Mouse (Mus musculus) stomach, embryonic 16.5 days (tissue): Measurements from ENCODE around the gene Tgif1. TPM values are rescaled to one million over a fixed set of nuclear protein-coding genes. Genes with fewer than 3 reads are reported as not detected.
A peak's percentile ranks its signal among the peaks of the same experiment; 100 is the strongest.
"Not testable (repeated sequence)": the region's sequence is repeated elsewhere in the genome, so short reads cannot be mapped to it uniquely, and the experiment has no call there.

Experiments
- ATAC-seq: fragments of 200-750 bp; cut with Nextera tagmentation; 2 replicates; pipeline ENCODE4 v1.8.0; 2017; ENCODE audit warnings: moderate number of reproducible peaks, moderate TSS enrichment; ENCODE audit not compliant: insufficient read depth, low FRiP score
- H3K27ac ChIP-seq: fragments of 300-500 bp; sonication (generic); 2 replicates; pipeline ENCODE4 v1.5.1; 2014; ENCODE audit warnings: low read length
- H3K27me3 ChIP-seq: fragments of 300-500 bp; sonication (generic); 2 replicates; pipeline ENCODE4 v1.6.1; 2014; ENCODE audit warnings: low read length, control low read depth, mixed read lengths; ENCODE audit not compliant: control insufficient read depth, insufficient read depth
- H3K36me3 ChIP-seq: fragments of 300-500 bp; sonication (generic); 2 replicates; pipeline ENCODE4 v1.6.1; 2014; ENCODE audit warnings: low read length; ENCODE audit not compliant: control insufficient read depth, insufficient read depth
- H3K4me1 ChIP-seq: fragments of 300-500 bp; sonication (generic); 2 replicates; pipeline ENCODE4 v1.6.1; 2014; ENCODE audit warnings: low read length, control low read depth, mixed read lengths; ENCODE audit not compliant: control insufficient read depth, insufficient read depth
- H3K4me2 ChIP-seq: fragments of 300-500 bp; sonication (generic); 2 replicates; pipeline ENCODE4 v1.6.1; 2014; ENCODE audit warnings: low read depth, low read length, mixed read lengths
- H3K4me3 ChIP-seq: fragments of 300-500 bp; sonication (generic); replicated peaks from 2 replicates; pipeline ENCODE4 v1.5.1; 2014; ENCODE audit warnings: mild to moderate bottlenecking, low read length
- H3K9ac ChIP-seq: fragments of 300-500 bp; sonication (generic); 2 replicates; pipeline ENCODE4 v1.6.1; 2014; ENCODE audit warnings: low read length
- H3K9me3 ChIP-seq: fragments of 300-500 bp; sonication (generic); replicated peaks from 2 replicates; pipeline ENCODE4 v1.6.1; 2016; ENCODE audit warnings: low read length, control low read depth; ENCODE audit not compliant: control insufficient read depth
- WGBS: fragments of 180-500 bp; shearing (Covaris S2); extraction: QIAGEN DNeasy Blood & Tissue Kit; methylation state at CpG from one replicate; pipeline ENCODE4 v1.1.7; 2014; 5-methylcytosine and 5-hydroxymethylcytosine counted together
- polyA plus RNA-seq: library from polyadenylated mRNA; unstranded; fragments of >200 nt; fragmentation: Nextera tagmentation; extraction: Ambion mirVana; gene quantifications from 2 replicates; pipeline ENCODE4 v1.2.1, GENCODE M21; 2015

Tgif1 gene
- polyA plus RNA-seq, 1 experiment from 2014 or later = 56.5 TPM

DNA sequence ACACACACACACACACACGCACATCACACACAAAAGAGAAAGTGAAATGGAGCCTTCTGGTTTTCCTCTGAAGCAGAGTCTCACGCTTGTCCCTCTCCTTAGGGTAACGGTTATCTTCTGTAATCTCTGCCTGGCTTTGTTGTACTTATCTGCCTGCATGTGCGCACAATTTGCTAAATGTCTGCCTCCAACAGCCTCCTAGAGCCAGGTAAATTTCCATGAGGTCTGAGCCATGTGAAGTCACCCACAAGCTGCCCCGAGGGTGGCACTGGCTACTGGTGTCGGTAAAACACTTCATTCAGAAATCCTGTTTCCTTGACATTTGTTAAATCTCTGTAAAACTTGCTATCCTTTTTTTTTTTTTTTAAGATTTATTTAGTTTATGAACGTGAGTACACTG lies 15.3 kb downstream of the Tgif1 start:
- ATAC-seq = no peak
- Histone ChIP-seq H3K4me1 (peaks cover 13% of the 10 kb centered on the region; the same call in 1 of the 2 replicates), H3K4me2 (no peak overlapping the region), H3K27ac (no peak overlapping the region), H3K36me3 (no peaks in the 10 kb centered on the region), H3K4me3 (no peak overlapping the region), H3K9me3 (no peaks in the 10 kb centered on the region), H3K27me3 (0 out of 2 replicates have a peak, but pooled peaks cover 2% of the 10 kb centered on the region), H3K9ac (no peak overlapping the region)
- 75% methylated on average over 7 of the region's 7 CpGs for WGBS

DNA sequence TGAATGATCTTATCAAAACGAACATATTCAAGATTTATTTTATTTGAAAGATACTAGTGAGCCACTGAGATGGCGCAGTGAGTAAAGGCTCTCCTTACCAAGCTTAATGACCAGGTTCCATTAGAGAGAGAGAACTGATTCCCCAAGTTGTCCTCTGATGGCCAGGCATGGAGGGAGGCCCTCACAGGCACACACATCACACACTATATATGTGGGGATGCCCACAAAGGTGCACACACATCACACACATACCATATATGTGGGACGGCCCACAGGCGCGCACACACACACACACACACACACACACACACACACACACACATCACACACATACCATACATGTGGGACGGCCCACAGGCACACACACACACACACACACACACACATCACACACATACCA lies 15.9 kb downstream of the Tgif1 start:
- H3K27ac ChIP-seq, H3K36me3 ChIP-seq, H3K4me2 ChIP-seq, H3K27me3 ChIP-seq, ATAC-seq, H3K9ac ChIP-seq, H3K9me3 ChIP-seq, H3K4me3 ChIP-seq: not testable (repeated sequence)
- peaks cover 13% of the 10 kb centered on the region; the same call in 1 of the 2 replicates for H3K4me1 ChIP-seq
- 83% methylated on average over 6 of the region's 6 CpGs for WGBS

DNA sequence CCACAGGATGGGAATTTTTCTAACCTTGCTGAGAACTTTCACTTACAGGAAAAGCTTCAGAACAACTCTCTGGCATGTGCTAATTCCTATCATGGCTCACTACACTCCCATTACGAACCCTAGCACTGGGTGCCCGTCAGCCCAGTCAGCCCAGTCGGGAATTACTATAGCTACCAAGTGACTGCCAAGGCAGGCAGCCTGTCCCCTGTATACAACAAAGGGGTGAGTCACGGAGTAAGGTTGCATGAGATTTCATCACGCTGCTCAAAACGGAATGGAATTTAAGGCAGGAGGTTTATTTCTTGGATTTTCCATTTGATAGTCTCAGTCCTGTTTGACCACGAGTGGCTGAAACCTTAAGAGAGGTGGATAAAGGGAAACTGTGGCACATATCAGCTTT lies 16.5 kb downstream of the Tgif1 start:
- Histone ChIP-seq H3K4me2 (no peak overlapping the region), H3K36me3 (no peaks in the 10 kb centered on the region), H3K9me3 (no peaks in the 10 kb centered on the region), H3K4me3 (no peak overlapping the region), H3K9ac (no peak overlapping the region), H3K27ac (0 out of 2 replicates have a peak overlapping the region, but pooled peaks have one; percentile 5), H3K4me1 (peaks cover 13% of the 10 kb centered on the region; the same call in 1 of the 2 replicates), H3K27me3 (0 out of 2 replicates have a peak, but pooled peaks cover 6% of the 10 kb centered on the region)
- 67% methylated on average over 7 of the region's 7 CpGs for WGBS
- peak; percentile 38; the same call in 1 of the 2 replicates for ATAC-seq

- Histone ChIP-seq H3K4me2 (peak overlapping the region; percentile 75), H3K9ac (peak overlapping the region; percentile 69), H3K4me1 (peaks cover 13% of the 10 kb centered on the region; the same call in 1 of the 2 replicates), H3K27ac (peak overlapping the region; percentile 77; the same call in 1 of the 2 replicates), H3K27me3 (0 out of 2 replicates have a peak, but pooled peaks cover 6% of the 10 kb centered on the region), H3K36me3 (no peaks in the 10 kb centered on the region), H3K4me3 (peak overlapping the region; percentile 47), H3K9me3 (no peaks in the 10 kb centered on the region)
- 11% methylated on average over 10 of the region's 10 CpGs for WGBS
- ATAC-seq = no peak; the same call in 1 of the 2 replicates
Measured at GRCm38 (mm10) chr17:70835071-70835790, 18.1 kb downstream of the Tgif1 start.

DNA sequence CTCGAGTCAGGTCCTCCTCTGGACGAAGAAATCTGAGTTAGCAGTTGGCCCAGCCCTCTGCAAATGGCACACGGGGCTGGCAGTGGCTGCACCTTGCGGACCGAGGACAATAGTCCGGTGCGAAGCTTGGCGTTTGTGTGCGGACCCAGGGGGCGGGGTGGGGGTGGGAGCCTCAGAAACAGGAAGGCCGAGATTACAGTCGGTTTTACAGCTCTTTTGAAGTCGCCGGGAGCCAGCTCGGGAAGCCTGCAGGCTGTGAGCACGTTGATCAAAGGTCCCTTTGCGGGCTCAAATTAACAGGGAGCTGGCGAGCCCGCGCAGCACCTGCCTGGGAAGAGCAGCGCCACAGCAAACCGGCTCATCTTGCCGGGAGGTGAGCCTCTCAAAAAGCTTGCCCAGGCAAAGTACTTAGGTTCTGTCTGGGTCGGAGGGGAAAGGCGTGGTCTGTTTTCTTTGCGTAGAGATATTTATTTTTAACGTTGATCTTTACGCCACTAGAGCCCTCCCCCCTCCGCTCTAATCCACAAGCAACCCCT lies 18.8 kb downstream of the Tgif1 start:
- WGBS = 3% methylated on average over 29 of the region's 29 CpGs
- 0 out of 2 replicates have a peak, but pooled peaks cover 6% of the 10 kb centered on the region for H3K27me3 ChIP-seq
- H3K27ac ChIP-seq = peak overlapping the region; percentile 77
- peaks cover 13% of the 10 kb centered on the region; the same call in 1 of the 2 replicates for H3K4me1 ChIP-seq
- ATAC-seq = peak; percentile 66
- H3K36me3 ChIP-seq = no peaks in the 10 kb centered on the region
- H3K9me3 ChIP-seq = no peaks in the 10 kb centered on the region
- H3K4me2 ChIP-seq = peak overlapping the region; percentile 75
- H3K9ac ChIP-seq = peak overlapping the region; percentile 69
- peak overlapping the region; percentile 47 for H3K4me3 ChIP-seq

DNA sequence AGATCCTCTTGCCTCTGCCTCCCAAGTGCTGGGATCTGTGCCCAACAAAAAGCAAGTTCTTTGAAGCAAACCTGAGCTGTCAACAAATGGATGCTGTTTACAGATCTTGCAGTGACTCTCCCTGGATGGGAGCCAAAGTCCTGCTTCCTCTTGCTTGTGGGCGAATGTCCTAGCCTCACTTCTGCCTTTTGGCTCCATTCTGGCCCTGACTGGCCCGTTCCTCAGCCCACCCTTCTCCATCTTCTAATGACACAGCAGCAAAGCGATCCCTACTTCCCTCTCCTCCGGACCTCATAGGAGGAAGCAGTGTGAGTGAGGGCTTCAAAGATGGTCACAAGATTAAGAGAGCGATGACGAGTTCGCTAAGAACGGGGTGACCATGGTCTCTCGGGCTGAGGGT lies 20.8 kb downstream of the Tgif1 start:
- H3K4me2 ChIP-seq = no peak overlapping the region
- H3K9me3 ChIP-seq = no peaks in the 10 kb centered on the region
- no peak overlapping the region for H3K4me3 ChIP-seq
- no peaks in the 10 kb centered on the region for H3K36me3 ChIP-seq
- no peak for ATAC-seq
- H3K9ac ChIP-seq = no peak overlapping the region
- 0 out of 2 replicates have a peak, but pooled peaks cover 6% of the 10 kb centered on the region for H3K27me3 ChIP-seq
- peaks cover 18% of the 10 kb centered on the region for H3K4me1 ChIP-seq
- no peak overlapping the region for H3K27ac ChIP-seq
- WGBS = 83% methylated on average over 9 of the region's 9 CpGs

DNA sequence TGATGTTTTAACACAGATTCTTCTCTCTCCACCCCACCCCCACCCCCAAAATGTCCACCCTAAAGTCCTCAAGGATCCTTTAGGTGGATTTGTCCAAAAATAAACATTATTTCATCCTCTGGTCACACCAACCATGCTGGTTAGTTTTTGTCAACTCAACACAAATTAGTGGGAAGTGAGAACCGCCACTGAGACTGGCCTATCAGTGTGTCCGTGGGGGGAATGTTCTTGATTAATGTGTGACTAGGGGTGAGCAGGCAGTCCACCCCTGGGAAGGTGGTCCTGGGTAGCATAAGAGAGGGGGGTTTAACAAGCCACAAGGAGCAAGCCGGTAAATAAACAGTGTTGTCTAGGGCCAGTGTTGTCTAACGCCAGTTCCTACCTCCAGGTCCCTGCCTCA lies 21.8 kb downstream of the Tgif1 start:
- Histone ChIP-seq H3K4me3 (no peak overlapping the region), H3K4me2 (no peak overlapping the region), H3K27ac (no peak overlapping the region), H3K9me3 (no peaks in the 10 kb centered on the region), H3K36me3 (no peaks in the 10 kb centered on the region), H3K4me1 (peaks cover 18% of the 10 kb centered on the region), H3K27me3 (0 out of 2 replicates have a peak, but pooled peaks cover 6% of the 10 kb centered on the region), H3K9ac (no peak overlapping the region)
- WGBS = 54% methylated on average over 4 of the region's 4 CpGs
- no peak for ATAC-seq

- Histone ChIP-seq H3K4me3 (no peak overlapping the region), H3K9ac (no peak overlapping the region), H3K36me3 (no peaks in the 10 kb centered on the region), H3K4me1 (peaks cover 15% of the 10 kb centered on the region), H3K9me3 (no peaks in the 10 kb centered on the region), H3K27ac (no peak overlapping the region), H3K4me2 (no peak overlapping the region), H3K27me3 (0 out of 2 replicates have a peak, but pooled peaks cover 6% of the 10 kb centered on the region)
- ATAC-seq = no peak
- WGBS = 73% methylated on average over 23 of the region's 23 CpGs
Measured at GRCm38 (mm10) chr17:70829943-70830715, 23.2 kb downstream of the Tgif1 start.
